Mouse (Mus musculus) kidney, adult 2 months (tissue): ENCODE data around the gene Rfwd3. TPM values are rescaled to one million over a fixed set of nuclear protein-coding genes. Genes with fewer than 3 reads are reported as not detected.
"Not testable (repeated sequence)": the region's sequence is repeated elsewhere in the genome, so short reads cannot be mapped to it uniquely, and the experiment has no call there.

Experiments
- DNase-seq: peaks from one replicate; pipeline ENCODE4 v3.0.0; 2021
- H3K27ac ChIP-seq: fragments of 200-500 bp; 2 replicates; pipeline ENCODE4 v1.5.1; 2012; ENCODE audit warnings: low read depth, low read length, control low read depth, inconsistent platforms; ENCODE audit not compliant: insufficient read depth
- H3K27me3 ChIP-seq: fragments of 200-500 bp; replicated peaks from 2 replicates; pipeline ENCODE4 v1.6.1; 2012; ENCODE audit warnings: mild to moderate bottlenecking, moderate library complexity, low read length, inconsistent platforms; ENCODE audit not compliant: control insufficient read depth, insufficient read depth
- H3K36me3 ChIP-seq: fragments of 200-500 bp; 2 replicates; pipeline ENCODE4 v1.6.1; 2012; ENCODE audit warnings: mild to moderate bottlenecking, moderate library complexity, low read length, inconsistent platforms; ENCODE audit not compliant: control insufficient read depth, insufficient read depth
- H3K4me1 ChIP-seq: fragments of 200-500 bp; 2 replicates; pipeline ENCODE4 v1.6.1; 2011; ENCODE audit warnings: low read length; ENCODE audit not compliant: control insufficient read depth, insufficient read depth
- H3K4me3 ChIP-seq: fragments of 200-500 bp; 2 replicates; pipeline ENCODE4 v1.5.1; 2011; ENCODE audit warnings: mild to moderate bottlenecking, low read depth, low read length, control low read depth; ENCODE audit not compliant: insufficient read depth
- CTCF ChIP-seq: fragments of 200-500 bp; conservative IDR thresholded peaks from 2 replicates; pipeline ENCODE4 v1.5.1; 2011; ENCODE audit warnings: low read depth, mild to moderate bottlenecking, control low read depth, low read length, moderate library complexity, mixed read lengths; ENCODE audit not compliant: insufficient read depth, insufficient read length
- POLR2A ChIP-seq: fragments of 200-500 bp; IDR thresholded peaks from one replicate; pipeline ENCODE4 v1.6.1; 2011; ENCODE audit warnings: low read depth, low read length, control low read depth
- WGBS: fragments of 180-500 bp; shearing (Covaris S2); methylation state at CpG from one replicate; pipeline ENCODE4 v1.1.7; 2018; 5-methylcytosine and 5-hydroxymethylcytosine counted together
- polyA plus RNA-seq: library from polyadenylated mRNA; depleted of rRNA; stranded (reverse); fragments of >200 nt; gene quantifications from 2 replicates; pipeline ENCODE4 v1.2.3, GENCODE M21; 2012

Rfwd3 gene
- polyA plus RNA-seq, 1 experiment: 11.6 TPM

DNA sequence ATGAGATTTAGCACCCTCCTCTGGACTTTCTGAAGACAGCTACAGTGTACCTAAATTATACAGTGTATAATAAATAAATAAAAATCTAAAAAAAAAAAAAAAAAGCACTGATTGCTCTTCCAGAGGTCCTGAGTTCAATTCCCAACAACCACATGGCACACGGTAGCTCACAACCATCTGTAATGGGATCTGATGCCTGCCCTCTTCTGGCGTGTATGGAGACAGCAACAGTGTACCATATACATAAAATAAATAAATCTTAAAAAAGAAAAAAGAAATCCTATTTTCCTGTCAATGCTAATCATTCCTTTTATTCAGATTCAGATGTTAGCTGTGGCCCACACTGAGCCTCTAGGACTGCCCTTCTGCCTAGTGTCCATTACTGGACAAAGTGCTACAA lies 31.7 kb downstream of the Rfwd3 start:
- TF ChIP-seq CTCF (peak; percentile 28; the same call in 1 of the 2 replicates), POLR2A (no peak)
- Histone ChIP-seq H3K27me3 (no peaks in the 10 kb centered on the region; the same call in 1 of the 2 replicates), H3K36me3 (peaks cover 3% of the 10 kb centered on the region), H3K4me3 (no peak overlapping the region), H3K27ac (0 out of 2 replicates have a peak overlapping the region, but pooled peaks have one; percentile 9), H3K4me1 (no peaks in the 10 kb centered on the region)
- DNase-seq: no peak
- WGBS: 58% methylated on average over 2 of the region's 2 CpGs

GRCm38 (mm10) chr8:111266161-111266560 lies 33.9 kb downstream of the Rfwd3 start:
- DNase-seq: peak; percentile 61
- not testable (repeated sequence) for H3K27me3 ChIP-seq, H3K27ac ChIP-seq, H3K36me3 ChIP-seq, H3K4me1 ChIP-seq, H3K4me3 ChIP-seq
- WGBS: 70% methylated on average over 7 of the region's 7 CpGs

GRCm38 (mm10) chr8:111264693-111265220 lies 35.3 kb downstream of the Rfwd3 start:
- no peaks in the 10 kb centered on the region for H3K36me3 ChIP-seq
- DNase-seq: peak; percentile 64
- WGBS: 48% methylated on average over 2 of the region's 2 CpGs
- no peaks in the 10 kb centered on the region; the same call in 1 of the 2 replicates for H3K4me1 ChIP-seq
- H3K4me3 ChIP-seq: no peak overlapping the region
- TF ChIP-seq POLR2A (no peak), CTCF (no peak)
- H3K27me3 ChIP-seq: no peaks in the 10 kb centered on the region; the same call in 1 of the 2 replicates
- H3K27ac ChIP-seq: peak overlapping the region; percentile 86

DNA sequence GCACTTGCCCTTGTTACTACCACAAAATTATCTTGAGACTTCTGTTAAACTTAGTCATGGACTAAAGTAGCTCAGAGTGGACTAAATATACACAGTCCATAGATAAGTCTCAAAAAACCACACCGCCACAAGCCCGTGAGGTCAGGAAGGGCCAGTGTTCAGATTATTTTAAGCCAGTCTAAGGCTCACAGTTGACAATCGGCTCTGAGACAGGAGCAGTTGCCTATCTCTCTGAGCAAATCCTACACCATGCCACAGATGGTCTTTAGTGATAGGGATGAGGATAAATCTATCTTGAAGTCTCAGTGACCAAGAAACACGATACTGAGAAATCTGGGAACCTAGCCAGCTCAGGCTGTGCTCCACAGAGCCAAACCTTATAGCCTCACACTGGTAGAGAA lies 38.0 kb downstream of the Rfwd3 start:
- no peak for TF ChIP-seq POLR2A
- TF ChIP-seq CTCF: no peak
- Histone ChIP-seq H3K27ac (no peak overlapping the region), H3K27me3 (no peaks in the 10 kb centered on the region), H3K4me3 (no peak overlapping the region), H3K36me3 (no peaks in the 10 kb centered on the region), H3K4me1 (no peaks in the 10 kb centered on the region; the same call in 1 of the 2 replicates)
- DNase-seq: no peak
- 56% methylated on average over 4 of the region's 4 CpGs for WGBS

- Histone ChIP-seq H3K4me3 (no peak overlapping the region), H3K36me3 (no peaks in the 10 kb centered on the region), H3K4me1 (no peaks in the 10 kb centered on the region; the same call in 1 of the 2 replicates), H3K27ac (no peak overlapping the region), H3K27me3 (no peaks in the 10 kb centered on the region)
- peak; percentile 72 for DNase-seq
- 68% methylated on average over 5 of the region's 5 CpGs for WGBS
- TF ChIP-seq CTCF (no peak), POLR2A (no peak)
Observed at GRCm38 (mm10) chr8:111260251-111260650, 39.8 kb downstream of the Rfwd3 start.

DNA sequence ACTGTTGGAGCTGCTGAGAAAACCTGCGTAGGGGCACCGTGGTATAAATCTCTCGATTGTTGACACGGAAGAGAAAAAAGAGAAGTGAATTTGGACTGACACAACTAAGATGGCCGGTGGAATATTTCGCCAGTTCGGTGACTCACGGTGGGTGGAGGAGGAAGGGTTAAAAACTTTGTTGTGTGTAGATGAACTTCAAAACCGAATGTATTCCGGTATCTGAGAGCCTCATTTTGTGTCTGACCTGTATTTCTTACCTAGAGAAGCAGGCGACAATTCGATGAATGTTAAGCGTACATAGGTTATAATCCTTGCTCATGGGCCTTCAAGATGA lies 40.6 kb downstream of the Rfwd3 start:
- Histone ChIP-seq H3K27ac (peak overlapping the region; percentile 85), H3K36me3 (no peaks in the 10 kb centered on the region), H3K4me3 (peak overlapping the region; percentile 93), H3K27me3 (no peaks in the 10 kb centered on the region), H3K4me1 (peaks cover 5% of the 10 kb centered on the region; the same call in 1 of the 2 replicates)
- TF ChIP-seq CTCF: no peak
- no peak for TF ChIP-seq POLR2A
- DNase-seq: no peak
- 8% methylated on average over 13 of the region's 13 CpGs for WGBS

GRCm38 (mm10) chr8:111258631-111259407 lies 41.2 kb downstream of the Rfwd3 start, which contains the start of gene Glg1:
Glg1 (minus strand) TSS chr8:111259216.
- Histone ChIP-seq H3K27me3 (no peaks in the 10 kb centered on the region), H3K4me3 (peak within 1 kb of the TSS; percentile 93), H3K4me1 (peaks cover 5% of the 10 kb centered on the region; the same call in 1 of the 2 replicates), H3K27ac (peak within 1 kb of the TSS; percentile 85), H3K36me3 (no peaks in the 10 kb centered on the region)
- peak; percentile 96 for DNase-seq
- WGBS: under 1% methylated on average over 75 of the region's 76 CpGs
- TF ChIP-seq CTCF (no peak), POLR2A (peak; percentile 39)
